Mouse (Mus musculus): ENCODE data around the gene Arhgap17.

GRCm38 (mm10) chr7:123410502-123410901 lies 40.8 kb upstream of the Arhgap17 start:
- no peak for TF ChIP-seq CTCF (IDR thresholded peaks at IDR 0.05; ENCODE audit: control insufficient read depth, insufficient read depth, low read length)
- no peak for TF ChIP-seq POLR2A (IDR thresholded peaks at IDR 0.05; ENCODE audit: borderline replicate concordance, control insufficient read depth, low read depth, low read length)
